Mouse (Mus musculus): ENCODE data around the gene Palm. TPM values are rescaled to one million over a fixed set of nuclear protein-coding genes. Genes with fewer than 3 reads are reported as not detected.

The Palm gene
- 1.6 TPM for polyA plus RNA-seq (2017; shearing (Covaris generic))

DNA sequence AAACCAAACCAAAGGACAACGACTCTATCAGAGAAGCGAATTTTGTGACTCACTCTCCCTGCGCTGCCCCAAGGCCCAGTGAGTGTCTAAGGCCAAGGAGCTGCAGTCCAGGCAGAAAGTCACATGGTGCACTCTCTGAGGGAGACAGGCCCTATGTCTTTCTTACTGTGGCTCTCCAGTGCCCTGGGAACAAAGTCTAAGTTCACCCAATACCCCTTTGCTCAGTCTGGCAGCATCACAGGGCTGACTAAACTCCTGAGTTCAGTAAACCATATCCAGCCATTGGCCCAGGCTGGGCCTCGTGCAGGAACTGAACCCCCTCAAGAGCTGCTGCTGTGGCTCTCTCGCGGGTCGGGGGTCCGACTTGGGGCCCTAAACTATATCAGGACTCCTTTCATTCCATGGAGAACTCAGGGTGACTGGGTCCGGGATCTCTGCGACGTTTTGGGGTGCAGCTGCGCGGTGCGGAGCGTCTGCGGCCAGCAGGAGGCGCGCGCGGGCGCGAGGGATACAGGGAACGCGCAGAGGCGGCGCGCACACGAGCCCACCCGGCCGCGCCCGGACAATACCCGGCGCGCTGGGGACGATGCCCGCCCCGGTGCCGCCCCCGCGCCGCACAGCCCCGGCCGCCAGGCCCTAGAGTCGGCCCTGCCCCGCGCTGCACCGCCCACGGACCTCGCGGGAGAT, at the start of gene Palm:
Gene Palm, plus strand, starts transcription at position 522 of the 687 bp plus-strand sequence.

DNA sequence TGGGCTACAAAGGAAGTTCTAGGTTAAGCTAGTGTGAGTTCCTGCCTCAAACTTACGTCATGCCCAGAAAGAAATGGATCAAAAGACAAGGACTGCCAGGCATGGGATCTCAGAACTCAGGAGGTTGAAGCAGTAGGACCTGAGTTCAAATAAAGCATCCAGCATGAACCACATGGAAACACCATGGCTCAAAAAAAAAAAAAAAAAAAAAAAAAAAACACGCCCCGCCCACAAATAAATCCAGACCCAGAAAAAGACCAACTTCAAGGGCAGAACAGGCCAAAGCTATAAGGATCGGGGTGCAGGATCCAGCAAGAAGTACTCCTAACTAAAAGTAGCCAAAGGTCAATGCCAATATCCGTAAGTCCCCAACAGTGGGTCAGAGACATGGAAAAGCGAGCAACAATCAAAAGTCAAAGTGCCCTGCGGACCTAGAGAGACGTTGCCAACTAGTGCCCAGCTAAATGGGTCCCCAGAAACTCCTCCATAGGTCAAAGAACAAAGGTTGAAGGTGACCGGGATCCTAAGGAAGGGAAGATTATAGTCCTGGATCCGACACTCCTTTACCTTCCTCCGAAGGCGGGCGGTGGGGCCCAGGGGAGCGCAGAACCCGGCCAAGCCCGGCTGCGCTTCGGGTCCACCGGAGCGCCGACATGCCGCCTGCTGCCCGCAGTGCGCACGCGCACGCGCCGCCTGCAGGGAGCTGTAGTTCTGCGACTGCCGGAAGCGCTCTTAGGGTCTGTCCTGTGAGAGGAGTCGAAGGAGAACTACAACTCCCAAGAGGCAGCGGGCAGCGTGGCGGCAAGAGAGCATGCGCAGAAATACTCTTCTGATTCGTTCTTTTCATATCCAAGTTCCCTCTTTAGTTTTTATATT, 47.2 kb upstream of the Palm start, which contains the start of gene Polrmt:
Gene Polrmt, minus strand, starts transcription at position 684 of the 876 bp plus-strand sequence.

GRCm38 (mm10) chr10:79754856-79755516, 38.4 kb upstream of the Palm start, which contains the start of gene Fgf22:
Fgf22 (plus strand) TSS chr10:79755076.

DNA sequence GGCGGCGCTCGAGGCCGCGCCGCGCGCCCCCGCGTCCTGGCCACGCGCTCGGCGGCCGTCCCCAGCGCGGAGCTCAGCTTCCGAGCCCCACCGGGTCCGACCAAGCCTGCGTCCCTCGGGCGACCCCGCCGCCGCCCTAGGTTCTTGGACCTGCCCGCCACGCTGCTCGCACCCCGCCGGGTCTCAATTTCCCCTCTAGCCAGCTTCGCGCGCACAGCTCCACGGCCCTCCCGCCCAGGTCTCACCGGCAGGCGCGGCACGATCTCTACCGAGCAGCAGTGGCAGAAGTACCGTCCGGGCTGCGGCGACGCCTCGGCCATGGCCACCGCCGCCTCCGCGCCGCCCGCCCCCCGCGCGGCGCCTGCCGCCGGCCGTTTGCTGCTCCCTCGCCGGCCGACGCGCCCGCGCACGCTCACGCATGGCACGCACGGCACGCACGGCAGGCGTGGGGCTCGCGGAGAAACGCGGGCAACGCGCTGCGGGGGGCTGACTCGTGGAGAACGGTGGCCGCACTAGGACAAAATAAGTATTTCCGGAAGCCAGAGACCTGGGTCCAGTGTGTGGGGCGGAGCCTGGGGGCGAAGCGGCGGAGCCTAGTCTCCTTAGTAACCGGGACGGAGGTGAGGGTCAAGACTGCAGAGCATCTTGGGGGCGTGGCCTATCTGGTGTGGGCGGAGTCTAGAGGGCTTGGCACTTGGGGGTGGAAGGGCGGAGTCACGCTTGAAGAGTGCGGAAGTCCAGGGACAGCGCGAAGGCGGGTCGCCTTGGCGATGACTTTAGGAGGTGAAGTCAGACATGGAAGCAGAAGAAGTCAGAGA, 26.7 kb upstream of the Palm start, which contains the start of gene Rnf126:
Gene Rnf126, minus strand, starts transcription at position 445 of the 818 bp plus-strand sequence.

GRCm38 (mm10) chr10:79777103-79777531, 16.3 kb upstream of the Palm start, which contains the start of gene Fstl3:
Fstl3 (plus strand) TSS chr10:79777272.

DNA sequence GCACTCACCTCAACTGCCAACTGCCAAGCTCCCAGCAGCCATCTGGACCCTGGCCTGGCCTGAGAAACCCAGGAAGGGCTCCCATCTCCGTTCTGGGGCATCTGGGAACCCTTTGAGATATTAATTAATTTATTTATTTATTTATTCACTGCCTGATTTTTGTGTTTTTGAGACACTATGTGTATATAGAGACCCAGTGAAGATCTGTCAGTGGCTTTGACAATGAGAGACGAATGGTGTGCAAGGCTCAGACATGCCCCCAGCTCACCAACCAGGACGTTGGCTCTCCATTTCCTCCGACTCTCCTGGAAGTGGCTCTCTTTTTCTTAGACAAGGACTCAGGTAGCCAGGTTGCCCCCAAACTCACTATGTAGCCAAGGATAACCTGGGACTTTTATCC, 2.5 kb upstream of the Palm start, which contains the start of gene Prss57:
Gene Prss57, minus strand, starts transcription at position 101 of the 400 bp plus-strand sequence.

DNA sequence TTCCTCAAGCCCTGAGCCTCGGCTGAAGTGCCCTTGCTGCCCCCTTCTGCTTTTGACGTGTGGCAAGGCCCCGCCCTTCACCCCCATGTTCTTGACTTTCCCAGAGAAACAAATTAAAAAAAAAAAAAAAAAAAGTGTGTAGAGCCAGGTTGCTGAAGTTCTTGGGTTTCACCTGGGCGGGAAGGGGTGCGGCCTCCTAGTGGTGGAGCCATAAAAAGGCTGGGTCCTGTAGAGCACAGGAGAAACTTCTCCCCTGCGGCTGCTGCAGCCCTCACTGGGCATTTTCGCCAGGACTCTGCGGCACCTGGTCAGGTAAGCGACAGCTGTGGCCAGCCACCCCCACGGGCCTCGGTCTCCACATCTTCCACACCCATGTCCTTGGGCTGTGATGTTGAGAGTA, 27.4 kb downstream of the Palm start, which contains the start of gene Misp:
Gene Misp, plus strand, starts transcription at position 208 of the 400 bp plus-strand sequence.

DNA sequence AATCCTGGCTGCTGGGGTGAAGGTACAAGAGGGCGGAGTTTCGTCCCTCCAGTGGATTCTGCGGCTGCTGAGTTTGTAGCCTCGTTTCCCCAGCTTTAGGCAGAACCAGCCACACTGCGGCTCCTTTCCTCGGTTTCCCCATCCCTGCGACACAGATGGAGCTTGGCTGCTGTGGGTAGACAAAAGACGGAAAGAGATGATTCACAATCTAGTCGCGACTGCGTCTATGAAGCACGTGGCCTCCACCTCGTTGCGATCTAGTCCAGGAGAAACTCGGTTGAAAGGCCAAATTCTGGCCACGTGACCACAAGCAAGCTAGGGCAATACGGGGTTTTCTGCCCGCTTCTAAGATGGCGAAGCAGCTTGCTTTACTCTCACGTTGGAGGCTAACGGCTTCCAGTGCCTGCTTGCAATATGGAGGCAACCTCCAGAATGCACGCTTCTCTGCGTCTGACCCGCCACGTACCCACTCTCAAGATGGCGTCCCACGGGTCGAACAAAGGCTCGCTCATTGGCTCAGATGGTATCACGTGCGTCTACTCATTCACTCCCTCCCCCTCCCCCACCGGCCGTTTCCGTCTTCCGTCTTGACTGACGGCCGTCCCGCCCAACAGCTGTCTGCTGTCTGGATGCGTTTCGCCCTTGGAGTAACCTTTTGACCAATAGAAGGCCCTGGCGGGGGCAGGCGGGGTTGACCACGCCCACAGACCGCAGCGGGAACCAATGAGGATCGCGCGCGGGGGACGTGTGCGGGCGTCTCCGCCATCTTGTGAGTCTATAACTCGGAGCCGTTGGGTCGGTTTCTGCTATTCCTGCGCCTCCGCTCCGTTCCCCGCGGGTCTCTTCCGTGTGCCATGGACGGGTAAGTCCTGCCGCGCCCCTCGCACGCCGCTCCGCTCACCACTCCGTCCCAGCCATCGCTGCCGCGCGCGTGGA, 60.8 kb downstream of the Palm start, which contains the start of gene Ptbp1:
Gene Ptbp1, plus strand, starts transcription at position 568 of the 936 bp plus-strand sequence.

Other genes with a start within 250 kb of the Palm start
- gene Mier2, start 238.4 kb upstream of the Palm start, polyA plus RNA-seq (2017; shearing (Covaris generic)): 51.5 TPM
- not detected for gene Theg, start 206.2 kb upstream of the Palm start, polyA plus RNA-seq (2017; shearing (Covaris generic))
- 0.05 TPM for gene C2cd4c, start 179.5 kb upstream of the Palm start, polyA plus RNA-seq (2017; shearing (Covaris generic))
- not detected for gene Shc2, start 155.7 kb upstream of the Palm start, polyA plus RNA-seq (2017; shearing (Covaris generic))
- gene Odf3l2, start 147.8 kb upstream of the Palm start, polyA plus RNA-seq (2017; shearing (Covaris generic)): not detected
- not detected for gene Madcam1, start 129.0 kb upstream of the Palm start, polyA plus RNA-seq (2017; shearing (Covaris generic))
- 53.8 TPM for gene Tpgs1, start 124.2 kb upstream of the Palm start, polyA plus RNA-seq (2017; shearing (Covaris generic))
- 90.7 TPM for gene Cdc34, start 111.4 kb upstream of the Palm start, polyA plus RNA-seq (2017; shearing (Covaris generic))
- gene Gzmm, start 104.6 kb upstream of the Palm start, polyA plus RNA-seq (2017; shearing (Covaris generic)): 0.91 TPM
- 261 TPM for gene Bsg, start 89.1 kb upstream of the Palm start, polyA plus RNA-seq (2017; shearing (Covaris generic))
- 0.14 TPM for gene Hcn2, start 76.9 kb upstream of the Palm start, polyA plus RNA-seq (2017; shearing (Covaris generic))
- gene Polrmt, start 47.0 kb upstream of the Palm start, polyA plus RNA-seq (2017; shearing (Covaris generic)): 55.8 TPM
- gene Fgf22, start 38.5 kb upstream of the Palm start, polyA plus RNA-seq (2017; shearing (Covaris generic)): 0.45 TPM
- gene Rnf126, start 26.6 kb upstream of the Palm start, polyA plus RNA-seq (2017; shearing (Covaris generic)): 61.1 TPM
- 0.29 TPM for gene Fstl3, start 16.3 kb upstream of the Palm start, polyA plus RNA-seq (2017; shearing (Covaris generic))
- not detected for gene Prss57, start 2.6 kb upstream of the Palm start, polyA plus RNA-seq (2017; shearing (Covaris generic))
- gene Misp, start 27.4 kb downstream of the Palm start, polyA plus RNA-seq (2017; shearing (Covaris generic)): not detected
- gene Ptbp1, start 60.9 kb downstream of the Palm start, polyA plus RNA-seq (2017; shearing (Covaris generic)): 318 TPM
- not detected for gene Prtn3, start 80.9 kb downstream of the Palm start, polyA plus RNA-seq (2017; shearing (Covaris generic))
- gene Plppr3, start 81.1 kb downstream of the Palm start, polyA plus RNA-seq (2017; shearing (Covaris generic)): 4.5 TPM
- gene Elane, start 92.7 kb downstream of the Palm start, polyA plus RNA-seq (2017; shearing (Covaris generic)): not detected
- gene Cfd, start 97.3 kb downstream of the Palm start, polyA plus RNA-seq (2017; shearing (Covaris generic)): not detected
- gene Med16, start 115.4 kb downstream of the Palm start, polyA plus RNA-seq (2017; shearing (Covaris generic)): 40.9 TPM
- gene Gm26602, start 117.3 kb downstream of the Palm start, polyA plus RNA-seq (2017; shearing (Covaris generic)): 23.3 TPM
- 0.50 TPM for gene Kiss1r, start 123.4 kb downstream of the Palm start, polyA plus RNA-seq (2017; shearing (Covaris generic))
- gene R3hdm4, start 127.6 kb downstream of the Palm start, polyA plus RNA-seq (2017; shearing (Covaris generic)): 193 TPM
- gene Arid3a, start 133.5 kb downstream of the Palm start, polyA plus RNA-seq (2017; shearing (Covaris generic)): 9.6 TPM
- gene Wdr18, start 166.6 kb downstream of the Palm start, polyA plus RNA-seq (2017; shearing (Covaris generic)): 73.4 TPM
- gene Grin3b, start 177.1 kb downstream of the Palm start, polyA plus RNA-seq (2017; shearing (Covaris generic)): not detected
- 32.9 TPM for gene Tmem259, start 190.8 kb downstream of the Palm start, polyA plus RNA-seq (2017; shearing (Covaris generic))
- gene Cnn2, start 195.0 kb downstream of the Palm start, polyA plus RNA-seq (2017; shearing (Covaris generic)): 937 TPM
- 60.9 TPM for gene Abca7, start 202.9 kb downstream of the Palm start, polyA plus RNA-seq (2017; shearing (Covaris generic))
- 916 TPM for gene Arhgap45, start 223.1 kb downstream of the Palm start, polyA plus RNA-seq (2017; shearing (Covaris generic))
- gene Polr2e, start 246.2 kb downstream of the Palm start, polyA plus RNA-seq (2017; shearing (Covaris generic)): 195 TPM